Mouse (Mus musculus) left cerebral cortex, postnatal 10 days (tissue): ENCODE measurements around the gene Esr1. TPM values are rescaled to one million over a fixed set of nuclear protein-coding genes. Genes with fewer than 3 reads are reported as not detected.
A peak's percentile ranks its signal among the peaks of the same experiment; 100 is the strongest.
"Not testable (repeated sequence)": the region's sequence is repeated elsewhere in the genome, so short reads cannot be mapped to it uniquely, and the experiment has no call there.

Experiments used
- DNase-seq, 2 experiments: peaks; one replicate each; pipeline ENCODE4 v3.0.0; 2021 to 2022; ENCODE audit warnings: low spot score in 2 of 2, mixed read lengths in 1 of 2; ENCODE audit errors: extremely low spot score in 1 of 2
- intact Hi-C: fragments of 180-260 bp; cut with DNase I; formaldehyde crosslinking; loops from one replicate; pipeline ENCODE4 v1.15.1; 2025
- total RNA-seq, 2 experiments: library from RNA; stranded (reverse); gene quantifications; 2 replicates each; pipeline ENCODE4 v1.2.3; 2021

Esr1 gene
- total RNA-seq = 1 to 10 TPM; 2.3 to 3.4 TPM

DNA sequence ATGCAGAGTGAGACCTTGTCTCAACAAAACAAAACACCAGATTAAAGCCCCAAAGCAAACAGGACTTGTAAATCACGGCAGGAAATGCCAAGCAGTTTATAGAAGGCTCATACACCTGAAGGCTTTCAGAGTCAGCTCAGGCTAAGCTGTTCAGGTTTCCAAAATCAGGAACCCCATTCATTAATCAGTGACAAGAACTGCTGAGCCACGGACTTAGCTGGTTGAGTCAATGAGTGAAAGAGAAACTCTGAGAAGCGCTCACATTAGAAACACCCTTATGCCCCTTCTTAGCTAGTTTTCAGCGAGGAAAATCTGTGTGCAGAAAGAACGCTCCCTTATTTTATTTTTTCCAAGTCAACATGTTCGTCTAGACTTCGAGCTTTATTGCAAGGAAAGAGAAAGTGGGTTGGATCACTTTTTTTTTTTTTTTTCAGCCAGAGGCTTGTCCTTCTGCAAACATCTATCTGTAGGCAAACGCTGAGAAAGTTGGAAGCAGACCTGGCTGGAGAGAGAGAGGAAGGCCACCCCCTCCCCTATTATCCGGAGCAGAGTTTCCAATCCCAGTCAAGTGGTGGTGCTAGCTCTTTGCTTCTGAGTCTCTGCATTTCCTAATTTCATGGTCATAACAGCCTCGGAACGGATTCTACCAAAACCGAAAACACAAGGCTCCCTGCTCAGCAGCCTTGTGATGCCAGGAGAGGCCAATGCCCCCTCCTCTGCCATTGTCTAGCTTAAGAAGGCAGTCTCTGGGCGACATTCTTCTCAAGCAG is at the start of gene Esr1:
TSS of gene Esr1 (plus strand) at position 208 of the 770 bp plus-strand sequence.
- intact Hi-C loops = no loop called here
- no peak for DNase-seq

DNA sequence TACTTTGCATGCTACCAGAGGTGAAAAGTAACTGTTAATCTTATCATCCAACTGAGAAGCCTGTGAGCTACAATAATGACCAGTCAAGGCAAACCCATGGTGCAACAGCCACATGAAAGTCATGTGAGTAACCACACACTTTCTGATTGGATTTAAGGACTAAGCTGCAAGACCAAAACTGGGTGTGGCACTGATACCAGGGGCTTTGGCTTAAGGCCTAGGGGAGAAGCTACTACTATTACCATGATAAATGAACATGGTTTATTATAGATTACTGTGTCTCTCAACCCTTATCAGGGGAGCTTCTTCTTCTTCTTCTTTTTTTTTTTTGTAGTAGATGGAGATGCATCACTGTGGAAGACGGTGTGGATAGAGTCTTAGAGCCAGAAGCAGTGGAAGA is 46.2 kb upstream of the Esr1 start:
- DNase-seq = no peak
- intact Hi-C loops = no loop called here

DNA sequence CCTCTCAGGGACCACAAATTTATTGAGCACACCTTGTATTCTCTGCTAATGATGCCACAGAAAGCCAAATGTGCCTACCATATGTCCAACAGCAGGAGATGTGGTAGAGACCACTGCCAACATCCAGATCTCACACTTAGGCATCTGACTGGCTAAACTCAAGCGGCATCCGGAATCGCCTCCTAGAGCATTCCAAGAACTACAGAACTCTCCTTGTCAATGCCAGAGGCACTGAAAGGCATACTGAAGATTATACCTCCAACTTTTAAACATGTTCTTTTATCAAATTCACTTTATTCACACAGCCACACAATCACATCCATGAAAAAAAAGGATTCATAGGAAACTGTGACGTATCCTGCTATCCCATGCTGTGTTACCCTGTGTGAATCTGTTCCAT is 40.6 kb upstream of the Esr1 start:
- intact Hi-C loops = no loop called here
- DNase-seq = no peak

DNA sequence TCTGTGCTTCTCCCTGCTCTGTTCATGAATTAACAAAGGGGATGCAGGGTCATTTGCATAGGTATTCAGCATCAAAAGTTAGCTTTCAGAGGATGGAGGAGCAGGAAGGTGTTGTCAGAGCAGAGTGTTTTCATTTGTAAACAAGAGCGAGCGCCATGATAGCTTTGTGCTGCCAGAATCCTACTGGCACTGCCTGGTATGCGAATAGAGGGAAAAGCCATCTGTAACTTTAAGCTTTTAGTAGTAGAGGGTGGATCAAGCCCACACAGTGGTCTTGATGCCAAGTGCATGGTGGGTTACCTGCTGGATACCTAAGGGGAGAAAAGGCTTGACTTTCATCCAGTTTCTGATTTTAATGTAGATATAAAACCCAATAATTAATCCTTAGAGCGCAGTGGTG is 40.1 kb upstream of the Esr1 start:
- intact Hi-C loops = no loop called here
- DNase-seq = no peak

DNA sequence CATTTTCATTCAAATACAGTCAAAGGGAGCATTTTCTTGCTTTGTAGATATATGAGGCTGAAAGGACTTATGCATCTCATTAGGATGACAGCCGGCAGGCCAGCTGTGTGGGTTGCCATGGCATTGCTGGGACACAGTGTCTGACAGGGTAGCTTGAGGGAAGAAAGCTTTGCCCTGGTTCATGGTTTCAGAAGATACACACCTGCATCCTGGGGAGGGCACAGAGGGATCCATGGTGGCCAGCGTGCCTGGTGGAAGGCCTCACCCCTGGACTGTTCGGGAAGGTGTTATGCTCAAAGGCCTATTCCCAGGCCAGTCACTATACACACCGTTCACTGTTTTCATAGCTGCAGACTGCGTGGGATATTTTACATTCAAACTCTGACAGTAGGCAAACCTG is 29.5 kb upstream of the Esr1 start:
- no peak for DNase-seq

DNA sequence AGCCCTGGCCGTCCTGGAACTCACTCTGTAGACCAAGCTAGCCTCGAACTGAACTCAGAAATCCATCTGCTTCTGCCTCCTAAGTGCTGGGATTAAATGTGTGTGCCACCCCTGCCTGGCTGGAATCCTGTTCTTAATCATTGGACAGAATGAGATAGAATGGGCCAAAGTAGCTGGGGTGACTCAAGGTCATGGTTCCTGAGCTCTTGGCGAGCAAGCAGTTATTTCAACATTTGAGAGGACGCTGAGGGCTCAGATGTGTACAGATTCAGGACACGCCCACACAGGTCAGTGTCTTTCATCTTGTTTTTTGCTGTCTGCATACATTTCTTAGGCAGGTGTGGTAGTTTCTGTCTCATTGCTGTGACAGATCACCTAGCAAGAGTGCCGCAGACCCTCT is 24.7 kb upstream of the Esr1 start:
- no peak for DNase-seq
- intact Hi-C loops = no loop called here

More for the DNA sequence above, 29.5 kb upstream of the Esr1 start:
- intact Hi-C loops = no loop called here

DNA sequence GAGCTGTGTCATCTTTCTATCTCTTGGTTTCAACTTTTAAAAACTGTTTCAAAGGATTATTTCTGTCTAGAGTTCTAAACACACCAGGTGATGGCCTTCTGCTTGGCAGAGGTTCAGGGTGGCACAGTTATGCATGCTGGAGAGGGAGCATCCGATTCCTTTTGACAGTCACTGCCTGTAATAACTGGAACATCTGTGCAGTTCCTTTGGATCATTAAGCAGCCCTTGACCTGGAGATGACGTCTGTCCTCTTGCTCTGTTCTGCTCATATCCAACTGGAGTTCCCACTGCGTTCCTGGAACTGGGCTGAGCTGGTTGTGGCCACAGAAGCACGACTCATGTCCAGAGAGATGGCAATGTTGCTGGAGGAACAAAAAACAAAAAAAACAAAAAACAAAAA is 21.8 kb upstream of the Esr1 start:
- DNase-seq = no peak
- intact Hi-C loops = no loop called here

DNA sequence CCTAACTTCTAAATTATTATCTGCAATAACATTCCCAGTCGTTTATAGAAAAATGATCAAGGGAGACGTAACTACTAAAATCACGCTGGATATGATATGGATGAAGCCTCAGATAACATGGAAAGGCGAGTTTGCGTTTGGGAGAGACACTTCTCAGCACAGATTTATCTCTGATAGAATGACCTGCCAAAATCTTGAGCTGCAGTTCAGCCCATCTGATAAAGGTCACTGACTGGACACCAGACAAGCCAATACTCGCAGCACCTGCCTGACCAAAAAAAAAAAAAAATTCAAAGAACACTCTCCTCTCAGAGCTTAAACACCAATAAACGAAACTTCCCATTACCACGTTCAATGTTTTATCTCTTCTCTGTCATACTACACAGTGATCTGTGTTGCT is 20.4 kb upstream of the Esr1 start:
- intact Hi-C loops = no loop called here
- no peak for DNase-seq

DNA sequence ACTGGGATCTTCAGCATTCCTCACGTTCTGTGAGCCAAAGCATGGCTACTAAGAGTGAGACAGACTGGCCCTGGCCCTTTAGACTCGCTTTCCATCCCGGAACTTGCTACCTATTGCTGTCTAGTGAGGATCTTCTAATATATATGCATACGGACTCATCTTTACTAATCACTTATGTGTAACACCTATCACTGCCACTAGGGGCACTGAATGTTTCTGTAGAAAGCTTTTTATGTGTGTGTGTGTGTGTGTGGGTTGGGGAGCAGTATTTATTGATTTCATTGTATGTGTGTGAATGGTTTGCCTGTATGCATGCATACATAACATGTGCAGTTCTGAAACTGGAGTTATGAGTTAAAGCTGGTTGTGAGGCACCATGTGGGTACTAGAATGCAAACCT is 17.6 kb upstream of the Esr1 start:
- no peak for DNase-seq
- intact Hi-C loops = no loop called here

DNA sequence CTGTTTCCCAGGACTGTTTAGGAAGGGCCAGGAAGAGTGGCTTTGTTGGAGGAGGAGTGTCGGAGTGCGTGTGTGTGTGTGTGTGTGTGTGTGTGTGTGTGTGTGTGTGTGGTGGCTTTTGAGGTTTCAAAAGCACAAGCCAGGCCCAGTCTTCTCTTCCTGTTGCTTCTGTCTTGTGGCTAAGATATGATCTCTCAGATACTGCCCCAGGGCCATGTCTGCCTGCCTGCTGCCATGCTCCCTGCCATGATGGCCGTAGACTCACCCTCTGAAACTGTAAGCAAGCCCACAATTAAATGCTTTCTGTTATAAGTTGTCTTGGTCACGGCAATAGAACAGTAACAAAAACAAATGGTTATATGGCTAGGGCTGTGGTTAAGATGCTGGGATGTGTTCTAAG is 14.2 kb upstream of the Esr1 start:
- no peak for DNase-seq
- intact Hi-C loops = no loop called here

DNA sequence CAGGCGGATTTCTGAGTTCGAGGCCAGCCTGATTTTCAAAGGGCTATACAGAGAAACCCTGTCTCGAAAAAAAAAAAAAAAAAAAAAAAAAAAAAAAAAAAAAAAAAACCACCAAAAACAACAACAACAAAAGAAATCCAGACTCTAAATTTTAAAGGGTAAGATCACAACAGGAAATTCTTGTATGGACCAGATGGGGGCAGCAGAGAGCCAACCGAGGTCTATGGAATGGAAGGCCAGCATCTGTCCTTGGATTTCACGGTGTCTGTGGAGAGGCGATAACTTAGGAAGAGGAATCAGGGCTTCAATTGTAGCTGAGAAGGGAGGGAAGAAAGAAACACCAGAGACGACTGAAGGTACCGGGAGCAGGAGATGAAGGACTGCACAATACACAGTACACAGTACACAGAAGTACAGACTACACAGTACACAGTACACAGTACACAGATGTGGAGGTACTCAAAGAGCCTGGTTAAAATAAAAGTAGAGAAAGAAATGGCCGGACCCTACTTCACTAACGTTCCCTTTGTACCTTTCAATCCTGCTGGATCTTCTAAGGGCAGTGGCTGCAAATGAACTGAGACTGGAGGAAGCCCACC is 13.1 kb upstream of the Esr1 start:
- intact Hi-C loops = no loop called here
- DNase-seq = peak; percentile 31 to 48

DNA sequence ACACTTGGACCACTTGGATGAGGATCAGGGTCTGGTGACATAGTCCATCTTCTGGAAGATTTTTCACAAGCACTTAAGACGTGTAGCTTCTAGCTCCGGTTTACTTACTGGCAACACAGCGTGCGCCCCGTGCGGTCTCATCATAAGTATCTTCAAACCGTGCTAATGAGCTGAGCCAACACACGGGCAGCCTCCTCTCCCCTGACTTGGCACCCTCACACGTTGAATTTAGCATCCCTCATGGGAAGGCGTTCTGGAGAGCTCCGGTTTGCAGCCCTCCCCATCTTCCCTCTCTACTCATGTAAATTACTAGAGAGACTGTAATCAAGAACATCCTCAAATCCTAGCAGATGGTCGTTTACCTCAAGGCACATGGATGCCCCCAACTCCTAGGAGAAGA is 12.5 kb upstream of the Esr1 start:
- intact Hi-C loops = no loop called here

DNA sequence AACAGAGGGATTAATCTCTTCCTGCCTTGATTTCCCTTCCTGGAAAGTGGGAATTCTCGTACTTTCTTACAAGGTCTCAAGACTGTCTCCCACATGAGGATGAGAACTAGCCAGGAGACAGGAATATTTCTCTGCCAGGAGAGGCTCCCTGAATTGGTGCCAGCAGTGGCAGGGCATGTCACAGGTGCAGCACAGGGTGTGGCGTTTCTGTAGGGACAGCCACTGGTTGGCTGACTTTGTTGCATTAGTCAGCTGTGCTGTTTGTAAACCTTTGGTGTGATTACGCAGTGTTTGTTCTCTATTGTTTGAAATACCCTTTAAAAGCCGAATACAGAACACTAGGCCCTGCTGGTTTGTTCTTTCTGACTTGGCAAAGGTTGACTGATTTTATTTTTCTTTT is 11.8 kb upstream of the Esr1 start:
- no peak for DNase-seq
- intact Hi-C loops = no loop called here

More for the DNA sequence above, 12.5 kb upstream of the Esr1 start:
- DNase-seq = peak; percentile 16 to 34

DNA sequence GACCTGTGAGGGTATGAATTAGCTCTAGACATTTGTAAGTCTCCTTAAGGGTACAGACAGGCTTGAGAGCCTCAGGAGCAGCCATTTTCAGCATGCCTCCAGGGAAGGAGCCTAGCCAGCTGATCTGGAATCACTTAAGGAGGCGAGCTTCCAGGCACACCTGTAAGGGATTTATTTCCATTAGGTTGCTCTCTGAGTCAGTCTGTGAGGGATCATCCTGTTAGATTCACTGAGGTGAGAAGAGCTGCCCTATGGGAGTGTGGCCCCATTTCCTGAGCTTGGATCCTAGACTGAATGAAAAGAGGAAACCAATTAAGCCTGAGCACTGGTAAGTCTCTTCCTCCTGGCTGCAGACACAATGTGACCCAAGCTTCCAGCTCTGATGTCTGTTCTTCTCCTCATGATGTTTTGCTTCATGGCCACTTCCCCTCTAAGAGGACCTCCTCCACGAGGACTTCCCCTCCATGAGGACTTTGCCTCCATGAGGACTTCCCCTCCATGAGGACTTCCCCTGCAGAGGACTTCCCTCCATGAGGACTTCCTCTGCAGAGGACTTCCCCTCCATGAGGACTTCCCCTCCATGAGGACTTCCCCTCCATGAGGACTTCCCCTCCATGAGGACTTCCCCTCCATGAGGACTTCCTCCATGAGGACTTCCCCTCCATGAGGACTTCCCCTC is 10.5 kb upstream of the Esr1 start:
- DNase-seq = no peak
- intact Hi-C loops = no loop called here

DNA sequence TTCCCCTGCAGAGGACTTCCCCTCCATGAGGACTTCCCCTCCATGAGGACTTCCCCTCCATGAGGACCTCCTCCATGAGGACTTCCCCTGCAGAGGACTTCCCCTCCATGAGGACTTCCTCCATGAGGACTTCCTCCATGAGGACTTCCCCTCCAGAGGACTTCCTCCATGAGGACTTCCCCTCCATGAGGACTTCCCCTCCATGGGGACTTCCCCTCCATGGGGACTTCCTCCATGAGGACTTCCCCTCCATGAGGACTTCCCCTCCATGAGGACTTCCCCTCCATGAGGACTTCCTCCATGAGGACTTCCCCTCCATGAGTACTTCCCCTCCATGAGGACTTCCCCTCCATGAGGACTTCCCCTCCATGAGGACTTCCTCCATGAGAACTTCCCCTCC is 9.8 kb upstream of the Esr1 start:
- intact Hi-C loops, DNase-seq: not testable (repeated sequence)

DNA sequence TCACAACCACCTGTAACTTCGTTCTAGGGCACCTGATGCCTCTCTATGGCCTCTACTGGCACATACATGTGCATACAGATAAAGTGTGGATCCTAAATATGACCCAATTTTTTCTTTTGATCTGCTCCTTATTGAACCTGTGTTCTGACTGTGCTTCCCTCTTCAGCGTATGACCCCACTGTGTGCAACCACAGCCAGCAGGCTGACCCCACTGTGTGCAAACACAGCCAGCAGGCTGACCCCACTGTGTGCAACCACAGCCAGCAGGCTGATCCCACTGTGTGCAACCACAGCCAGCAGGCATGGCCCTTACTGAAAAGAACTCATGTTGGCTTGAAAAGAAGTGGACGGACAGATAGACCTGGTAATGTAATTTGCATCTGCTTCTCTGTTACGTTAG is 8.9 kb upstream of the Esr1 start:
- no peak for DNase-seq
- intact Hi-C loops = no loop called here

DNA sequence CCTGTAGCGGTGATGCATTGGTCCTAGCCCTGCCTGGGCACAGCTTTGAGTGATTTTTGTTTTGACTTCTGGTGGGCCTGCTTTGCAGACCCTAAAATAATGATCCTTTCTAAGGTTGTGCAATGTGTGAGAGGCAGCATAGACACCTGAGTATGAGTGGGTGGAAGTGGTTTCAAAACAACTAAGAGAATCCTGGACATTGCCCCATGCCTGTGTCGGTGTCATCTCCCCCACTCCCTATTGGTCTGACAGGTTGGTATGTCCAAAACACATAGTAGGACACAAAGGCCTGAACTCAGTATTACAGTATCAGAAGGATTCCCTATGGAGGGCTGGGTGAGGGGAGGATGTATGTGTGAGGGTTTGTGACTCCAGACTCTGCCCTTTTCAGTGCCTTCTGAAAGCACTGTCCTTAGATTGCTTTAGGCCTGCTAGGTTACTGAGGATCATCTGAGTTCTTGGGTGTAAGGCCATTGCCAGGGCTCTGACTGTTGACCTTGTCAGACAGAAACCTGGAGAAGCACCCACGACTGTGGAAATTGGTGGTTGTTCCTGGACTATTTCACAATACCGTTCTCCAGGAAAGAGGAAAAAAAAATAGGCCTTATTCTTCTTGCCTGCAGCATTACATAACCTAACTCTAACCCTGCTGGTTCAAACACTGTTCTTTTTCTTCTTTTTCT is 6.7 kb upstream of the Esr1 start:
- intact Hi-C loops = no loop called here
- DNase-seq = no peak

DNA sequence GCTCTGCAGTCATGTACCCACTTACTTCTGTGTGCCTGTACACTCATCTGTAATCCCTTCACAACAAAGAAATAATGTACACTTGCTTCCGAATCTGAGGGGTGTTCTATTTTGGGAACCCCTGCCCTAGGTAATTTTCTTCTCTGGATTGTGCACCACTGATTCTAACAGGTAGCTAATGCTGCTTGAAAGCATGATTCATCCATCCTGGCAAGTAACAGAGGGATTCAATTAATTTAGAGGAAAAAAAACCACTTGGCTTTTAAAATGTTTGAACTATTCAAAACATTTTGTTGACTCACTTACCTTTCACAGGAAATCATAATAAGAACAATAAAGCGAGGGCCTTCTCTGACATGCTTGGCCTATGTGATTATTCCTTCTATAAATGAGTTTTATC is 1.2 kb upstream of the Esr1 start:
- DNase-seq = no peak
- intact Hi-C loops = no loop called here

DNA sequence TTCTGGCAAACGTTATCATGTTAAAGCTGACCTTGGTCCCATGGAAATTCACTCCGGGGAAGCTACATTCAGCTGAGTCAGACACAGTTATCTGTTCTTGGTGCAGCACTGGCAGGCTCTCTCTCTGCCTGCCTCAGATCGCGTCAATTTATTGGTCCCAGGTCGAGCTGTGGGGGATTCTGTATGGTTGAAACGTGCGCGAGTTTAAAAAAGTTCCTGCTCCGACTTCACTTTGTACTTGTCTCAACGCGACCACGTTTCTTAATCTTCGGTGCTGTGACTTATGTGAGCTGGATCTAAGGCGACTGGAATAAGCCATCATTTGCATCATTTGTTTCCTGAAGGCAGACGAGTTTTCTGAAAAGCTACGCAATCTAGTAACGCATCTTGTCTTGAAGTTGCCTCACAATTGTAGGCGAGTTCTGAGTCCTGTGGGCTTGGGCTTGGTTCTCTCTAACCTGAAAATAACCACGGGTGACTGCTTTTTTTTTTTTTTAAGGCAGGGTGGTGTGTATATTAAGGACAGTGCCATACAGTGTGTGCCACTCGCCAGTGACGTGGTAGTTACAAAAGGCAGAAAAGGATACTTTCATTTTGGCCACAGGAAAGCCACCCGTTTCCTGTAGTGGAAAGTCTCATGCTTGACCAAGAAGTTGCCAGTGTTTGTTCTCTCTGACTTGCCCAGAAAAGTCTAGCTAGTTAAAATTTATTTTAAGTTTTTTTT is 1.1 kb downstream of the Esr1 start:
- intact Hi-C loops = no loop called here
- no peak for DNase-seq
